Mouse (Mus musculus): ENCODE measurements around the gene Fbxw8.

Fbxw8 gene

GRCm38 (mm10) chr5:118108124-118108793 lies 47.0 kb downstream of the Fbxw8 start:
- DNase-seq (ENCODE audit: low read depth), result no peak

DNA sequence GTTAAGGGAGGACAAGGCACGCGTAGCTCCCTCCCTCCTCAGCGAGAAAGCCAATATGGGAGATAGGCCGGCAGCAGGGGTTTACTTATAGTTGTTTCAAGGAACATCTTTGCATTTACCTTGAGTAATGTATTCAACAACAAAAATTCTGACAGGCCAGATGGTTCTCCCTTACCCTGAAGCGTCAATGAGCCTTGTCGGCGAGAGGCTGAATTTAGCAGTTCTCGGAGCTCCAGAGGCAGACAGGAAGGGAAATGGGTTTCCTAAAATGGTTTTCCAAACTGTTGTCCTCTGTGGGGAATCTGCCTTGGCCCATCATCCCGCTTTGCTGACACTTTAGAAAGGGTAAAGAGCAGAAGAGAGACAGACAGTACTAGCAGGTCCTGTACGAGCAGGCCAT lies 48.6 kb downstream of the Fbxw8 start:
- DNase-seq (ENCODE audit: low read depth), result no peak

- no peak for DNase-seq (ENCODE audit: low read depth)
Observed at GRCm38 (mm10) chr5:118105536-118105935, 49.7 kb downstream of the Fbxw8 start.

DNA sequence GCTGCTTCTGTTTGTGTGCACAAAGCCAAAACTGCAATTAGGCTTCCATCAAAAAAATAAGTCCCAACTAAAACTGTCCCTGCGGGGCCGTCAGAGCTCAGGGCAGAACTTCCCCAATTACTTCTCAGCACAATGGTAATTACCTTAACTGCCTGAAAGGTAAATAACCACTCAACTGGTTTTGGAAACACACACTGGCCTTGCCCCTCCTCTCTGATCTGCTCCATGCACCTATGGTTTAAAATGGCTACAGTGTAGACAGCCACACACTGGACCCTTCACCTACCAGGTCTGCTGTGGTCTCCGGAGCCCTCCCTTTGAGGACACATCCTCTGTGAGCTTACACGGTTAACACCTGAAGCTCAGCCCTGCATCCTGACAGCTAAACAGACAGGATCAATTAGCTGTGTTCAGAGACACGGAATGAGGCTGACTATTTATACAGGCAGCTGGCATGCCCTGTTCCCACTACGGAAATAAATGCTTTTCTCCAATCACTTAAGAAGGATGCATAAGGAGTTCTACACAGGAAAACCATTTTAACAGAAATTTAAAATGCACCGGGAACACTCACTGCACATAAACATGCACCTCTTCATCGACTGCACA lies 55.3 kb downstream of the Fbxw8 start:
- no peak for DNase-seq (ENCODE audit: low read depth)

GRCm38 (mm10) chr5:118099069-118099869 lies 56.0 kb downstream of the Fbxw8 start:
- no peak for DNase-seq (ENCODE audit: low read depth)

- no peak for DNase-seq (ENCODE audit: low read depth)
Observed at GRCm38 (mm10) chr5:118096317-118096716, 58.9 kb downstream of the Fbxw8 start.

- no peak for DNase-seq (ENCODE audit: low read depth)
Observed at GRCm38 (mm10) chr5:118095849-118096248, 59.4 kb downstream of the Fbxw8 start.

GRCm38 (mm10) chr5:118095433-118095832 lies 59.8 kb downstream of the Fbxw8 start:
- no peak for DNase-seq (ENCODE audit: low read depth)

GRCm38 (mm10) chr5:118093321-118094035 lies 61.8 kb downstream of the Fbxw8 start:
- DNase-seq (ENCODE audit: low read depth), result no peak

DNA sequence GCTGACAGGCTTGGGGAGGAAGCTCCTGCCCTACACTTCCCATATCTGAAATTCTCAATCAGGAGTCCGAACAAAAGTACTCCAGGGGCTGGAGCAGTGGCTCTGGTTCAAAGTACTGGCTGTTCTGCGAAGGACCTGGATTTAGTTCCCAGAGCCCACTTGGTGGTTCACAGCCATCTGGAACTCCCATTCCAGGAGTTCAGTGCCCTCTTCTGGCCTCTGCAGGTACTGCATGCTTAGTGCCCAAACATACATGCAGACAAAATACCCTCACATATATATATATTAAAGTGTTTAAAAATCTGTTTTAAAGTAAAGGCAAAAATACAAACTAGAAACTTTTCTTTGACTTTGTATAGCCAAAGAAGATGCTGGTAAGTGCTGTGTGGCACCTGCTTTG lies 64.4 kb downstream of the Fbxw8 start:
- DNase-seq (ENCODE audit: low read depth), result peak; percentile 54

GRCm38 (mm10) chr5:118090101-118090500 lies 65.2 kb downstream of the Fbxw8 start:
- DNase-seq (ENCODE audit: low read depth), result no peak

DNA sequence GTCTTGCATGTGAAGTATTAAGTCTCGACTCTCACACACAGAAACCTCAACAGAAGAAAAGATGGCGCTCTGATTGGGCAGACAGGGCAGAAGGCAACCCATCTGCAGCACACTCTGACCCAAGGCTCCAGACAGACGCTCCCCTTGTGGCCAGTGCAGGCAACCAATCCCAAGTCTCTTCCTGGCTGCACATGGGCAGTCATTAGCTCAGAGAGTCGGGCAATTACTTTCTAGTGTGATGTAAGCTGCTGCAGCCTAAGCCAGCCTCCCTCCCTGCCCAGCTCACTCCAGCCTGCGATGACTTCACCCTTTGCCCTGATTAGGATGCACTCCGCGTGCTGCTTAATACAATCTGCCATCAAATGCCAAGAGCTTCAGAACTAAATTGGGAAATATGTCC lies 66.2 kb downstream of the Fbxw8 start:
- no peak for DNase-seq (ENCODE audit: low read depth)

DNA sequence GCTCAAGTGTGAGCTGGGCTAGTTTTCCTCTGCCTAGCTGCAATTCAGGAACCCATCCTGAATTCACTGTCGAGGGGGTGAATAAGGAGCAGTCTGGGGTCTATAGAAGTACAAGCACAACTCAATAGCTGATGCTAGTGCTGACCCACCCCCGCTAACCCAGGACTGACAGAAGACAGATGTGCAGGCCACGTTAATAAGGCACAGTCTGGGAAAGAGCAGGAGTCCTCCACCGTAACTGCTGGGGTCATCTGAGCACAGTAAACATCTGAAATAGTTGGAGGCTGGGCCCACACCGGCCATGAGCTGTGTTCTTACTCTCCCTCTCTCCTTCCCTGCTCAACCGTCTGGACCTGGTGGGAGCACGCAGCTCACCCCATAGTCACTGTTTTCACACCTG lies 68.3 kb downstream of the Fbxw8 start:
- DNase-seq (ENCODE audit: low read depth), result no peak

DNA sequence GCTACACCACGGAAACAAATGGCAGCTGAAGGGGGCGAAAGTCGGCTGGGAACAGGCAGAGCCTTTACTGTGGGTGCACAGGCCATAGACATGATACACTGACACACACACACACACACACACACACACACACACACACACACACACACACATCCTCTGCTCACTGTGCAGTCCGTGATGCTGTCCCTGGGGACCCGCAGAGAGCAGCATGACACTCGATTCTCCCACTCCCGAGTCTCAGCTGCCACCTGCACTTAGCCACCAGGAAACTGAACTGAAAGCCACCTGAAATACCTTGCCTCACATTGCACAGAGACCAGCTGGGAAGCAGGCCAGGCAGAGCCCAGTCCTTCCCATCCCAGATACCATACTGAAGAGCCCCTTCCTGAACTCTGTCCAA lies 70.0 kb downstream of the Fbxw8 start:
- no peak for DNase-seq (ENCODE audit: low read depth)

- DNase-seq (ENCODE audit: low read depth), result peak; percentile 62
Observed at GRCm38 (mm10) chr5:118084171-118084727, 71.0 kb downstream of the Fbxw8 start.

DNA sequence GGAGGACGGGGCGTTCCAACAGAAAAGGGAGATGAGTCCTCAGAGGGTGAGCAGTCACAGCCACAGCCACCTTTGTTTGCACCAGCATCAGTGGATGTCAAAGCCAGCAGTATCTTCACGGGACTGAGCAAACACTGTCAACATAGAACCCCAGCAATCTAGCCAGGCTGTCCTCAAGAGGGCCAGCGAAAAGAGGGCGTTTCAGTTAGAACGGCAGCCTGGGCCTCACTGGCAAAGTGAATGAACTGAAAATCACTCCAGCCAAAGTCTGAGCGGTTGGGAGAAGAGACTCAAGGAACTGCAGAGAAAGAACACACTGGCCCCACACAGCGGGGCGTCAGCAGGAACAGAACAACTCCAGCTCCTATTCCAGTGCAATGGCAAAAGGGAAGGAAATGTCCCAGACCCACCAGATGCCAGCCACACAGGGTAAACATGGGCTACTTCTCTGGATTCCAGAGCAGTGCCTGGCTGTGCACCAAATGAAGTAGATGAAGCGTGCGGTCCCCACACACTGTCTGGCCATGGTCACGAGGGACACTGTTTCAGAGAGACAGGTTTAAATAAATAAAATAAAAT lies 72.1 kb downstream of the Fbxw8 start:
- no peak for DNase-seq (ENCODE audit: low read depth)

- no peak for DNase-seq (ENCODE audit: low read depth)
Observed at GRCm38 (mm10) chr5:118081996-118082395, 73.3 kb downstream of the Fbxw8 start.

GRCm38 (mm10) chr5:118081374-118081949 lies 73.8 kb downstream of the Fbxw8 start:
- no peak for DNase-seq (ENCODE audit: low read depth)

DNA sequence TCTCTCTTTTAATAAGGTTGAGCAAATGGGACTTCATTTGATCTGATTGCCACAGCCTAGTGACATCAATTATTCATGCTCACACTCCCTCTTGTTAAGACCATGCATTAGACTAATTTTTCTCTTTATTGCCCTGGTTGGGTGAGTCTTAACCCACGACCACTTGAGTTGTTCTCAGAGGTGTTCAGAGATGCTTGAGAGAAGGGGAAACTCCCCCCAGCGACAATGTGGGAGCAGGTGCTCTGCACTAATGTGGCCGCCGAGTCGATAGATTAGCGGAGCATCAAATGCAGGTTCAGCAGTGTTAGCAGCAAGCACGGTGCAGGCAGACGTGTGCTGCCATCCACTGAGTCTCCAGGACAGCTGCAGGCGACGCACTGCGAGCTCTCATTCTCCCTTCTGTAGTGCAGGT lies 75.4 kb downstream of the Fbxw8 start:
- DNase-seq (ENCODE audit: low read depth), result no peak

- DNase-seq (ENCODE audit: low read depth), result peak; percentile 67
Observed at GRCm38 (mm10) chr5:118079354-118079753, 75.9 kb downstream of the Fbxw8 start.

DNA sequence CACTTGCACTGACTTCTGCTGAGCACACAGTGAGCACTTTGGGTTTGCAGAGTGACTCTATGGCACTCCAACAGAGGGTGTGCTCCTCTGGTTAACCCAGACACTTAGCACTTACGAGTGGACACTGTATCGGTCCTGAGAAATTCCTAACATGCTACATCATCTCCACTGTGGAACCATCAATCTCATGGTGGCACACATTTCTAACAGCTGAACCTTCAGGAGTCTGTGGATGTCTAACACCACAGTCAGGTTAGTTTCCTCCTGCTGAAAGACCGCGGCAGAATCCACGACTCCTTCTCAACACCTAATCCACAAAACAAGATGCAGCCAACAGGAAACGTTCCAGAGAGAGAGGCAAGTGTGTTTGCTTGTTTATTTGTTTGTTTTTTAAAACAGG lies 76.7 kb downstream of the Fbxw8 start:
- DNase-seq (ENCODE audit: low read depth), result no peak

Measured in NIH3T3 (cell line).